Mouse (Mus musculus) cerebellum, adult 11-12 months (tissue): ENCODE results near the gene Lifr.

Experiments used
- DNase-seq: peaks from one replicate; pipeline ENCODE4 v3.0.0; 2022

Gene Lifr

GRCm38 (mm10) chr15:7129944-7130287, 39.5 kb downstream of the Lifr start:
- DNase-seq: no peak

- DNase-seq: no peak
These were observed 40.3 kb downstream of the Lifr start for GRCm38 (mm10) chr15:7130691-7131225.

- DNase-seq: no peak
These were observed 42.3 kb downstream of the Lifr start for GRCm38 (mm10) chr15:7132741-7133140.

- no peak for DNase-seq
These were observed 44.1 kb downstream of the Lifr start for GRCm38 (mm10) chr15:7134454-7135052.

GRCm38 (mm10) chr15:7135982-7136562, 45.7 kb downstream of the Lifr start:
- no peak for DNase-seq

GRCm38 (mm10) chr15:7136912-7137311, 46.5 kb downstream of the Lifr start:
- DNase-seq: no peak

- no peak for DNase-seq
These were observed 47.2 kb downstream of the Lifr start for GRCm38 (mm10) chr15:7137607-7138006.

- DNase-seq: no peak
These were observed 48.1 kb downstream of the Lifr start for GRCm38 (mm10) chr15:7138471-7138870.

- no peak for DNase-seq
These were observed 49.9 kb downstream of the Lifr start for GRCm38 (mm10) chr15:7140322-7140721.

- DNase-seq: no peak
These were observed 50.8 kb downstream of the Lifr start for GRCm38 (mm10) chr15:7141246-7141645.

GRCm38 (mm10) chr15:7143689-7144170, 53.3 kb downstream of the Lifr start:
- no peak for DNase-seq

GRCm38 (mm10) chr15:7144542-7144941, 54.1 kb downstream of the Lifr start:
- no peak for DNase-seq

GRCm38 (mm10) chr15:7144942-7145341, 54.5 kb downstream of the Lifr start:
- DNase-seq: no peak

- DNase-seq: no peak
These were observed 55.1 kb downstream of the Lifr start for GRCm38 (mm10) chr15:7145555-7145954.

- DNase-seq: no peak
These were observed 56.1 kb downstream of the Lifr start for GRCm38 (mm10) chr15:7146529-7146928.

GRCm38 (mm10) chr15:7149796-7150195, 59.4 kb downstream of the Lifr start:
- no peak for DNase-seq

GRCm38 (mm10) chr15:7150591-7150990, 60.2 kb downstream of the Lifr start:
- no peak for DNase-seq

GRCm38 (mm10) chr15:7152116-7152760, 61.8 kb downstream of the Lifr start:
- DNase-seq: no peak

- no peak for DNase-seq
These were observed 63.8 kb downstream of the Lifr start for GRCm38 (mm10) chr15:7154010-7154736.

- DNase-seq: no peak
These were observed 64.3 kb downstream of the Lifr start for GRCm38 (mm10) chr15:7154737-7155090.

GRCm38 (mm10) chr15:7157658-7158057, 67.2 kb downstream of the Lifr start:
- no peak for DNase-seq

- DNase-seq: no peak
These were observed 69.5 kb downstream of the Lifr start for GRCm38 (mm10) chr15:7159869-7160268.

GRCm38 (mm10) chr15:7160321-7160720, 69.9 kb downstream of the Lifr start:
- no peak for DNase-seq

GRCm38 (mm10) chr15:7163851-7164250, 73.4 kb downstream of the Lifr start:
- no peak for DNase-seq
